Comparison of ENCODE assay signal across 8 mouse cellular contexts in the genomic region with DNA sequence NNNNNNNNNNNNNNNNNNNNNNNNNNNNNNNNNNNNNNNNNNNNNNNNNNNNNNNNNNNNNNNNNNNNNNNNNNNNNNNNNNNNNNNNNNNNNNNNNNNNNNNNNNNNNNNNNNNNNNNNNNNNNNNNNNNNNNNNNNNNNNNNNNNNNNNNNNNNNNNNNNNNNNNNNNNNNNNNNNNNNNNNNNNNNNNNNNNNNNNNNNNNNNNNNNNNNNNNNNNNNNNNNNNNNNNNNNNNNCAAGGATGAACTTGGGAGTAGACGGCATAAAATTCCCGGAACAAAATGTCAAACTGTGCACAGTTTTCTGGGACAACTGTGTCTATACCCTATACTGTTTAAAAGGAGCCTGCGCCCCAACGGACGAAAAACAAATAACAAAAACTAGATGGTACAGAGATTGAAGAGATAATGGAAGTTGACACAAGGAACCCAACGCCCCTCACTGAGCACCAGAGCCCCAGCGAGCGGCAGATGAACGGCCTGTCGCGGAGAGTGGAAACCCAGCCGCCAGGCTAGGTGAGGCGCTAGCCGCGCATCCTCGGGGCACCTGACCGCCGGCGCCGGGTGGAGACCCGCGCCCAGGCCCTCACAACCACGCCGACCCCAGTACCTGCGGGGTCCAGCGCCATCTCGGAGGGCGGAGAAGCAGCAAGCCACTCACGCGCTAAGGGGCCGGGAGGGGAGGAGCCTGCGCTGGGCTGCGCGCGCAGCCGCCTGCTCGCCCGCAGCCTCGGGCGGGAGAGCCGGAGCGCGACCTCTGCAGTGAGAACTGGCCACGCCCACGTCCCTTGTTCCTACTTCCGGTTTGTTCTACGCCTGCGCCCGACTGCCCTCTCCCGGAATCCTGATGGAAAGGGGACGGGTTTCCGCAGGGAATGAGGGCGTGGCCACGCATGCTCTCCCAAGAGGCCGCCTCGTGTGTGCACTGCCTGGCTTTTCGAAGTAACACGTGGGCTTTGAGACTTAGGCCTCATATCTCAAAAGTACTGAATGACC. TPM values are rescaled to one million over a fixed set of nuclear protein-coding genes. Genes with fewer than 3 reads are reported as not detected.
DNase-seq lines count a peak whose midpoint lies in the region; ATAC-seq lines count a peak whose summit lies in the region.

TSS of gene Cmc1 (minus strand) at position 771 of the 996 bp plus-strand sequence.

- H3K9me3 ChIP-seq in heart, embryonic 10.5 days, result no peaks in the 10 kb centered on the region
- no peaks in the 10 kb centered on the region for H3K9me3 ChIP-seq in kidney, embryonic 15.5 days (replicated peaks)

- WGBS in heart, embryonic 10.5 days, result 2% methylated on average over 58 of the region's 58 CpGs
- 1% methylated on average over 58 of the region's 58 CpGs for WGBS in kidney, embryonic 15.5 days

- H3K27me3 ChIP-seq in heart, embryonic 10.5 days (ENCODE audit: insufficient read depth, poor library complexity, severe bottlenecking), result no peaks in the 10 kb centered on the region
- no peaks in the 10 kb centered on the region for H3K27me3 ChIP-seq in kidney, embryonic 15.5 days

- peak; percentile 91 for ATAC-seq in erythroblast, adult 5-6 weeks (replicated peaks; ENCODE audit: low FRiP score, poor library complexity, severe bottlenecking)
- peak; percentile 99 for ATAC-seq in kidney, embryonic 15.5 days (replicated peaks; ENCODE audit: low FRiP score)
- peak; percentile 71 for ATAC-seq in monocyte, adult 5-6 weeks (replicated peaks; ENCODE audit: insufficient number of reproducible peaks, low FRiP score, low TSS enrichment, poor library complexity, severe bottlenecking)

- DNase-seq in B cell, adult 2 months, result peak; percentile 72 to 77
- peak; percentile 99 for DNase-seq in brain, adult 2 months (ENCODE audit: low read depth, low spot score)
- DNase-seq in heart, embryonic 10.5 days (ENCODE audit: low spot score), result peak; percentile 98
- peak; percentile 96 for DNase-seq in liver
- DNase-seq in spleen, postnatal 4 days (ENCODE audit: low spot score in 2 of 2), result peak; percentile 87 to 90

- H3K4me3 ChIP-seq in heart, embryonic 10.5 days, result peak within 1 kb of the TSS; percentile 75
- H3K4me3 ChIP-seq in kidney, embryonic 15.5 days (replicated peaks), result peak within 1 kb of the TSS; percentile 93

- peak within 1 kb of the TSS; percentile 91 for H3K9ac ChIP-seq in kidney, embryonic 15.5 days

- H3K36me3 ChIP-seq in heart, embryonic 10.5 days, result peaks cover 5% of the 10 kb centered on the region
- 0 out of 2 replicates have a peak, but pooled peaks cover 5% of the 10 kb centered on the region for H3K36me3 ChIP-seq in kidney, embryonic 15.5 days

- peak within 1 kb of the TSS; percentile 64 for H3K4me2 ChIP-seq in kidney, embryonic 15.5 days

- H3K27ac ChIP-seq in heart, embryonic 10.5 days, result peak within 1 kb of the TSS; percentile 91
- peak within 1 kb of the TSS; percentile 88 for H3K27ac ChIP-seq in kidney, embryonic 15.5 days

- H3K4me1 ChIP-seq in heart, embryonic 10.5 days, result peaks cover 12% of the 10 kb centered on the region
- peaks cover 15% of the 10 kb centered on the region for H3K4me1 ChIP-seq in kidney, embryonic 15.5 days

RNA-seq across cellular contexts. Expression of gene Cmc1, which starts in this region (rescaled TPM):
- 13.2 and 36.3 TPM in 2 replicates for total RNA-seq in erythroblast, adult 5-6 weeks (2015; ENCODE audit: low replicate concordance)
- 3.3 and 11.7 TPM in 2 replicates for total RNA-seq in erythroblast, adult 5-6 weeks (2017; ENCODE audit: low replicate concordance)
- polyA plus RNA-seq in heart, embryonic 10.5 days (2016; fragmentation: Nextera tagmentation; extraction: Ambion mirVana), result 30.2 and 36.5 TPM in 2 replicates
- 45.5 and 56.2 TPM in 2 replicates for polyA plus RNA-seq in kidney, embryonic 15.5 days (2015; fragmentation: Nextera tagmentation; extraction: Ambion mirVana)
- total RNA-seq in monocyte, adult 5-6 weeks (2017), result 17.1 to 31.0 TPM (median 22.1 TPM) in 3 replicates

Comparison
In these comparisons a context has a peak if more than half of its experiments do, and no peak if none do; other contexts are left out.
1. Peak in every context shown above with its lines: DNase-seq, ATAC-seq, H3K4me3 ChIP-seq and H3K27ac ChIP-seq.